23 mouse cellular contexts compared by ENCODE assay signal in genomic region chr10:21342331-21343005, GRCm38 (mm10). TPM values are rescaled to one million over a fixed set of nuclear protein-coding genes. Genes with fewer than 3 reads are reported as not detected.
DNase-seq lines count a peak whose midpoint lies in the region; TF ChIP-seq lines count a peak whose summit lies in the region.
"Had no signal": no experiment of that assay in that cellular context is flagged by ENCODE, and none has a peak within 500 bp of the region (broad histone marks: within the 10 kb centered on the region; RNA-seq: fewer than 3 reads in every experiment).

No protein-coding gene starts in this region.

- peak overlapping the region; percentile 65; the same call in 1 of the 2 replicates for H3K4me3 ChIP-seq in E14TG2a.4 (replicated peaks; ENCODE audit: low read length)
- no peak overlapping the region for H3K4me3 ChIP-seq in layer of hippocampus, adult 2 months
- H3K4me3 ChIP-seq: embryonic facial prominence, embryonic 10.5 days; forebrain, embryonic 13.5 days; heart, embryonic 10.5 days; hindbrain, embryonic 12.5 days had no signal

- no peaks in the 10 kb centered on the region for H3K9me3 ChIP-seq in E14TG2a.4 (ENCODE audit: low read length)
- H3K9me3 ChIP-seq: embryonic facial prominence, embryonic 10.5 days; forebrain, embryonic 13.5 days; heart, embryonic 10.5 days; hindbrain, embryonic 12.5 days had no signal

- H3K27me3 ChIP-seq in E14TG2a.4 (ENCODE audit: insufficient read depth, low read length): no peaks in the 10 kb centered on the region
- H3K27me3 ChIP-seq: CH12.LX; forebrain, embryonic 13.5 days; hindbrain, embryonic 12.5 days had no signal

- H3K4me1 ChIP-seq in E14TG2a.4 (replicated peaks; ENCODE audit: low read depth, low read length): peaks cover 47% of the 10 kb centered on the region
- H3K4me1 ChIP-seq: embryonic facial prominence, embryonic 10.5 days; heart, embryonic 10.5 days; hindbrain, embryonic 12.5 days had no signal

- H3K27ac ChIP-seq in layer of hippocampus, adult 2 months: no peak overlapping the region
- H3K27ac ChIP-seq: embryonic facial prominence, embryonic 10.5 days; forebrain, embryonic 13.5 days; heart, embryonic 10.5 days; hindbrain, embryonic 12.5 days had no signal

- peak; percentile 44 for DNase-seq in heart, adult 11 months
- no peak for DNase-seq in heart, adult 8-10 months (ENCODE audit: low spot score)
- DNase-seq in right cerebral cortex, adult 18-20 months: peak; percentile 42
- DNase-seq in right cerebral cortex, postnatal 4 days: no peak
- DNase-seq in R1 (ENCODE audit: low read depth, low spot score): peak; percentile 46
- DNase-seq in layer of hippocampus, adult 18-20 months (ENCODE audit: low spot score in 2 of 2): no peak
- DNase-seq in layer of hippocampus, adult 2 months (ENCODE audit: low spot score in 2 of 2): no peak
- DNase-seq: adrenal gland, postnatal 14 days; cerebellum, adult 18-20 months; cerebellum, adult 9-11 months; cerebellum, postnatal 36 days; forebrain, postnatal 0 days; gastrocnemius, postnatal 25 days; heart, postnatal 10 days; heart, postnatal 4 days had no signal

- peaks cover 81% of the 10 kb centered on the region for H3K36me3 ChIP-seq in E14TG2a.4 (ENCODE audit: insufficient read depth, low read length)

- TF ChIP-seq CTCF in E14TG2a.4 (conservative IDR thresholded peaks at IDR 0.05; ENCODE audit: low read length): no peak
- TF ChIP-seq CTCF in layer of hippocampus, adult 2 months (conservative IDR thresholded peaks at IDR 0.05): no peak

RNA-seq across cellular contexts. Expression of gene Aldh8a1, which starts 34.6 kb away (rescaled TPM):
- total RNA-seq in heart, adult 8-10 months (2022): not detected
- total RNA-seq in layer of hippocampus, adult 18-20 months (2021): under 1 TPM in 1 of 2 experiments, not detected in 1; 0.18 TPM
- under 1 TPM in 1 of 2 experiments, not detected in 1; 0.20 TPM for total RNA-seq in layer of hippocampus, adult 2 months (2021)
- total RNA-seq: gastrocnemius, adult 18-20 months; gastrocnemius, postnatal 25 days; granulocyte monocyte progenitor cell, adult 5-6 weeks; heart, postnatal 10 days; heart, postnatal 4 days had no signal

RNA-seq across cellular contexts. Expression of gene Hbs1l, which starts 46.7 kb away (rescaled TPM):
- 10 to 100 TPM; 62.9 to 78.5 (median 71.0) TPM for total RNA-seq in heart, adult 8-10 months (2022)
- total RNA-seq in layer of hippocampus, adult 18-20 months (2021): 10 to 100 TPM; 58.8 to 62.9 TPM
- total RNA-seq in layer of hippocampus, adult 2 months (2021): 10 to 100 TPM; 62.0 to 68.9 TPM

Comparison
In these comparisons a context has a peak if more than half of its experiments do, and no peak if none do; other contexts are left out.
1. DNase-seq: peak in heart, adult 11 months (single experiment), right cerebral cortex, adult 18-20 months (single experiment) and R1 (single experiment); none in heart, adult 8-10 months (single experiment), right cerebral cortex, postnatal 4 days (single experiment), layer of hippocampus, adult 18-20 months (0 of 2) and layer of hippocampus, adult 2 months (0 of 2).